Mouse (Mus musculus) effector memory CD4-positive, alpha-beta T cell, adult 5 months (primary cell): ENCODE data around the gene Rgs8. TPM values are rescaled to one million over a fixed set of nuclear protein-coding genes. Genes with fewer than 3 reads are reported as not detected.

Source experiments
- polyA plus RNA-seq: library from polyadenylated mRNA; unstranded; fragments of 100-300 nt; shearing (Covaris generic); gene quantifications from one replicate; pipeline ENCODE4 v1.2.1, GENCODE M21; 2017

Gene Rgs8
- polyA plus RNA-seq, result 0.24 TPM

DNA sequence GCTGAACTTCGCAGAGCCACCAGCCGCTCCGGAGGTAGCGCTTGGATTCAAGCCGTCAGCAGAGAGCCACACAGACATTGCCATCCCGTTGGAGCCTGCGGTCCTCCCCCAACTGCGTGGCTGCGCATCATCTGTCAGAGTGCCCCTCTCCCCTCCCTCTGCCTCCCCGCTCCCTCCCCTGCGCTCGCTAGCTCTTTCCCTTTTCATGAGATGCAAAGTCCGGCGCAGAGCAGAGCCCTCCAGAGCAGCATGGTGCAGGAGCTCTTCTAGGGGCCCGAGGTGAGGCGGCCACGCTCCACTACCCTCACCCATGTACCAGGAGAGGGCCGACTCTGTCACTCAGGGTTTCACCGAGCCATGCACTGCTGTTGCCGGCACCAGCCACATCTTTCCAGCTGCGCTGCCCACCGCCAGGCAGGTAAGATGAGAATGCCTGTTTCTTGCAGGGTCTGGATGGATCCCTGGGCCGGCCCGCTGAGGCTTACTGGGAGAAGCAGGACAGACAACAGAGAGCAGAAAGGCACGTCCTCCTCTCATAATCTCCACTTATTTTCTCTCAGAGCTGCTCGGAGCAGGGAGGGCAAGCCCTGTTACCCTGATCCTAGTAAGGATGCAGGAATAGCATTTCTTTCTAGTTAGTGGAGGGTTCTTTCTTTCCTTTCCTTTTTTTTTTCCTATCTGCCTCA, at the start of gene Rgs8:
Gene Rgs8 (plus strand): TSS at position 88 of the 686 bp plus-strand sequence.

DNA sequence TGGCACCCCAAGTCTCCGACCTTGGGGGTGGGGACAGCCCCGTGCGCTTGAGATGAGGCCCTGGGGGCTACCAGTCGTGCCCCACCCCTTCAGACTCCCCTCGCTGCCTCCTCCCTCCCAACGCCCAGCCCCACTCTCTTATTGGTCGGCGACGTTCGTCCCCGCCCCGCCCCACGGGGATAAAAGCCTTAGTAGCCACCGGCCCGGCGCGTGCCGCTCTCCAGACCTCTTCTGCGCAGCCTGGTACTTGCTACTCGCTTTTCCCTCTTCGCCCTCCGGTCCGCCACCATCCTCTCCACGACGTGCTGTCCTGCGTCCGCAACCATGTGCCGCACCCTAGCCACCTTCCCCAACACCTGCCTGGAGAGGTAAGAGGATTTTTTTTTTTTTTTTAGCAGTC, 87.3 kb downstream of the Rgs8 start, which contains the start of gene Rgs16:
Gene Rgs16 (plus strand): TSS at position 205 of the 400 bp plus-strand sequence.

DNA sequence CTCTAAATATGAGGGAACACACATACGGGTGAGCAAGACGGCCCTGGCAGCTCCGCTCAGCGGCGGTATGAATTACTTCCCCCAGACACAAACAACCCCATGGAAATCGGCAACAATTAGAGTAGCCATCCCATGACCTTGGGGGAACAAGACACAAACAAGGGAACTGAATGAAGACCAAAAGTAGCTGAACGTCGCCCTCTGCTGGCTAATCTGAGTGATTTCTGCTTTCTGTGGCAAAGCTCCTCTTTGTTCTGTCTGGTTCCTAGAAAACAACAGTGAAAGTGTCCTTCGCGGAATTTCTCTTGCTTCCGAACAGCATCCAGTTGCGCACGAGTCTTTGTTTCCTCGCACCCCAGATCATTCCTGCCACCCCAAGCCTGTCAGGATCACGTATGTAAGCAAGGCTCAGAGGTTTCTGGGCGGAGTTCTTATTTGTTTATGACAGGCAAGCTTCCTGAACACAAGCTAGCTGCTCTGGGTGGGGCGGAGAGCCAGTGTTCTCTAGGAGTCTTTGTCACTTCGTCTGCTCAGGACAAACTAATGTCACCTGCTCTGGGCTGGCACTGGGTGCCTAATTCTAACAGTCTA, 96.5 kb downstream of the Rgs8 start, which contains the start of gene Rnasel:
Gene Rnasel (plus strand): TSS at position 216 of the 591 bp plus-strand sequence.

Other genes starting within 250 kb of the Rgs8 start
- gene Shcbp1l, start 227.9 kb upstream of the Rgs8 start, polyA plus RNA-seq, result 0.24 TPM
- gene Dhx9, start 165.4 kb upstream of the Rgs8 start, polyA plus RNA-seq, result 61.3 TPM
- not detected for gene Npl, start 103.0 kb upstream of the Rgs8 start, polyA plus RNA-seq
- gene Rgs16, start 87.3 kb downstream of the Rgs8 start, polyA plus RNA-seq, result 56.7 TPM
- gene Rnasel, start 96.4 kb downstream of the Rgs8 start, polyA plus RNA-seq, result 13.1 TPM
- not detected for gene Rgsl1, start 191.1 kb downstream of the Rgs8 start, polyA plus RNA-seq
- gene Teddm1b, start 221.3 kb downstream of the Rgs8 start, polyA plus RNA-seq, result not detected
- not detected for gene Teddm1a, start 238.7 kb downstream of the Rgs8 start, polyA plus RNA-seq
- 45.0 TPM for gene Glul, start 246.9 kb downstream of the Rgs8 start, polyA plus RNA-seq
- 0.46 TPM for gene Teddm2, start 247.2 kb downstream of the Rgs8 start, polyA plus RNA-seq